Mouse (Mus musculus): ENCODE results near the gene 4922502D21Rik.

- TF ChIP-seq CTCF (IDR thresholded peaks at IDR 0.05; ENCODE audit: low read depth, low read length) (no peak), TAL1 (conservative IDR thresholded peaks at IDR 0.05; ENCODE audit: low read depth, low read length) (no peak), POLR2AphosphoS5 (IDR thresholded peaks at IDR 0.05; ENCODE audit: insufficient replicate concordance, low read depth, low read length) (no peak), GATA1 (IDR thresholded peaks at IDR 0.05; ENCODE audit: borderline replicate concordance, low read length) (no peak), GATA2 (IDR thresholded peaks at IDR 0.05; ENCODE audit: borderline replicate concordance, low read depth, low read length) (no peak)
Observed at GRCm38 (mm10) chr6:129275220-129275619, 56.4 kb downstream of the 4922502D21Rik start, which contains the start of gene Cd69.

Measured in G1E (cell line).